Mouse (Mus musculus): ENCODE data around the gene 1700001P01Rik.

Gene 1700001P01Rik

DNA sequence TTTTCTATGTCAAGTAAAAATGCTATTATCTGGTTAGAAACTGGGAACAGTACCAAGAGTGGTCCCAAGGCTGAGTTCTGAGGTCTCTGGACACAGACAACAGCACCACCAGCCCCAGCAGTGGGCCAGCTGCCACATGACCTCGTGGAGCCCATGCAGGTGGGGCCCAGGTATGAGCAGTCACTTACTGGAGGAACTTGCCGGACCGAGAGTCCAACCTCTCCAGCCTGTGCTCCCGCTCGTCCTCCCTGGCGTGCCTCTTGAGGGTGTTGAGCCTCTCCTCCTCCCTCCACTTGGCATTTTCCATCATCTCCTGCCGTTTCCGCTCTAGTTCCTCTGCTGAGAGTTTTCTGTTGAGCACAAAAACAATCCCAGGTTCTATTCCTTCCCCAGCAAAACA is 27.9 kb downstream of the 1700001P01Rik start:
- no peak for TF ChIP-seq GATA4 (IDR thresholded peaks at IDR 0.05; ENCODE audit: insufficient replicate concordance, low read length)

DNA sequence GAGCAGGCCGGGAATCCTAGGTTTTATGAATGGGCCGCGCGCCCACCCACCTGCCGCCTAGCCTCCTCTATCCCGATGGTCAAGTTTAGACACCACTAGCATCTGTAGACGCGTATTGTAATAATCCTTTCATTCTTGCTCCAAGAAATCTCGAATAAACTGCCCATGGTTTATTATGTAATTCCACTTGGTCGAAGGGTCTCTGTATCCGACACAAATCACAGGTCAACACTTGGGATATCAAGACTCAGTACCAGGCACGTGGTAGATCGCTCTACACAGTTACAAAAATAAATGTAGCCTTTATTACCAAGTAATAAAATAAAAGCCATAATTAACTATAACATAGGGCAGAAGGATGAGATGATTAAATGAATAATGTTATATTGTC is 30.4 kb downstream of the 1700001P01Rik start:
- TF ChIP-seq GATA4 (IDR thresholded peaks at IDR 0.05; ENCODE audit: insufficient replicate concordance, low read length), result no peak

DNA sequence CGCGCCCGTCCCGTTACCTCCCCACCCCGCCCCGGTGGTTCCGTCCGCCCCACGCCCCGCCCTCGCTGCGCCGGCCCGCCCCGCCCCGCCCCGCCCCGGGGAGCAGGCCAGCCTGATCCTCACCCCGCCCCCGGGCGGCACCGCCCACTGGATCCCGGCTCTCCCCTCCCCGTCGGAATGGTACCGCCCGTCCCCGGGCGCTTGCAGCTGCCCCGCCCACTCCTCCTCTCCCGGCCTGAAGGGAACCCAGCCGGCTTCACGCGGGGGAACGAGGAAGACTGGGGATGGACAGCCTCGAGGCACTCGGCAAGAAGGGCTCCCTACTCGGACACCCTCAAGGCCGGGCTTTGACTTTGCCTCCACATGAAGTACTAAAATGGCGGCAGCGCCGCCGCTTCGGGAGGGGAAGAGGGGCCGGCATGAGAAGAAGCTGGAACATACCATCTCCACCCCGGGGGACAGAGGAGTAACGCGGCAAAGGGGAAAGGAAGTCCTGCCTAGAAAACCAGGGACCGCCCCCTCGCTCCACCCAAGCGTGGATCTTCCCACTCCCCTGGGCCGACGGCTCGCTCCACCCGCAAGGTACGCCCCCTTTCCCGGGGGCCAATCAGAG is 30.9 kb downstream of the 1700001P01Rik start:
- TF ChIP-seq GATA4 (IDR thresholded peaks at IDR 0.05; ENCODE audit: insufficient replicate concordance, low read length), result peak; percentile 21; the same call in 1 of the 2 replicates

DNA sequence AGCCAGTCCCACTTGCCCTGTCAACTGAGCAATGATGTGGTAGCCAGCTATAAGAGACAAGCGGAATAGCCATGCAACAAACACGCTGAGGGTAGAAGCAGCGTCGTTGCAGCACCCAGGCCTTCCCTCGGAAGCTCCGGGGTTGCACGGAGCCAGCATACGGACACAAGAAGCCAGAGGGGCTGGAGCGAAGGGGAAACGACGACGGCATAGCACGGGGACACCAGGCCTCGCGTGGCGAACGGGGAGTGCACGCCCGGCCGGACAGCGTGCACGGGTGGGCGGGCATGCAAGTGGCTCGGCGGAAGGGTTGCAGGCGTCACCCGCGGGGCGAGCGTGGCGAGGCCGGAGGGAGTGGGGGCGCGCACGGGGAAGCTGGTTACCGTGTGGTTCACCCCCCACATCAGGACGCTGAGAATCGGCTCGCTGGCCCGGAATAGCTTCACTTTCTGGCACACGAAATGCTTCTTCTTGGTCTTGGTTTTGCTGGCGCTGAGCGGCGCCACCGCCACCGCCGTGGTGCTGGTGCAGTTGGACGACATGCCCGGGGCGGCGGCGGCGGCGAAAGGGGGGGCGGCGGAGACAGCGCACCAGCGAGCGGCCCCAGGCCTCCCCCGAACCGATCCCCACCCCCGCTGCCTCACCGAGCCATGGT is 31.5 kb downstream of the 1700001P01Rik start, which contains the start of gene Pip4k2b:
TSS of gene Pip4k2b (minus strand) at position 642 of the 655 bp plus-strand sequence.
- TF ChIP-seq GATA4 (IDR thresholded peaks at IDR 0.05; ENCODE audit: insufficient replicate concordance, low read length), result no peak

DNA sequence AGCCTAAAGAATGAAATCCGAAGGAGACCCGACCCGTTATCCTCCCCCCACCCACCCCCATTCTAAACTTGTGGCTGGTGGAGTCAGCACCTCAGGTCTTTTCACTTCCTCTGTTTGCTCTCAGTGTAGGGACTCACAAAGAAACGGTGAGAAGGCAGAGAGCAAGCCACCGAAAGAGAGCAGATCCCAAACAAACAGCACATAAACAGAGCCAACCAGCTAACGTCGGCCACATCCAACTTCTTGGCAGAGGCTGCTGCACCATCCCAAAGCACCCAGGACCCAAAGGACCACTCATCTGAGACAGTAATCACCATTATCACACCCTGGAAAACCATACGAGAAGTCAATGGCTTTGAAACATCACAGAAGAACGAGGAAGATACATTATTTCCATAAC is 32.3 kb downstream of the 1700001P01Rik start:
- no peak for TF ChIP-seq GATA4 (IDR thresholded peaks at IDR 0.05; ENCODE audit: insufficient replicate concordance, low read length)

DNA sequence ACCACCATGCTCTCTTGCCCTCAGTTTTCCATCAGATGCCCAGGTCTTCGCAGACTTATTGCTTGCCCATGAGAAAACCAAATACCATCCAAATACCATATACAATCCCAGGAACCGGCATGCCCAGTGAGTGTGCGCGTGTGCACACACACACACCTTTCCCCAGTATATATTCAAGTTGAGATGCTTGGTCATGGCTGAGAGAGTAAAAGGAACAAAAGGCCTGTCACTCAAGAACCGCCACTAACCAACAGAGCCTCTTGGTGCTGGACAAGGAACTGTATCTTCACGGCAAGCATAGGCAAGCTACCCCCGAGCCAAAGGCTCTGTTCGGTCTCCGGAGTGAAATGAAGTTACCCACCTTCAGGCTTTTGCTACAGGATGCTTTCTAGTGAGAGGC is 33.1 kb downstream of the 1700001P01Rik start:
- no peak for TF ChIP-seq GATA4 (IDR thresholded peaks at IDR 0.05; ENCODE audit: insufficient replicate concordance, low read length)

DNA sequence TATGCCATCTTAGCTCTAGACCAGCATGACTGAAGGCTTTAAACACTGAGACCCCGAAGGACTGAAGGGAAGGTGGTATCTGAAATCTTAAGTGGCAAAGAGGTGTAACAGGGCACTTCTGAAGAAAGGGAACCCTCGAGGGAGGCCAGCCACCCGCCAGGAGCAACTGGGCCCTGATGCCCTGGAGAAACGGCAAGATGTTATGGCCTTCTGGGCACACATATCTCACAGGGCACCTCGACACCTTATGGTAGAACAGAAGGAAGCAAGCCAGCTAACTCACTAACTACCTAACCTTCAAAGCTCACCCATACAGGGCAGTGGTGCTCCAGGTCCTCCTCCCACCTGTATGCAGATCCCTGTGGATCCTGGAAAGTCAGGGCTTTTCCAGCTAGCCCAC is 33.6 kb downstream of the 1700001P01Rik start:
- no peak for TF ChIP-seq GATA4 (IDR thresholded peaks at IDR 0.05; ENCODE audit: insufficient replicate concordance, low read length)

DNA sequence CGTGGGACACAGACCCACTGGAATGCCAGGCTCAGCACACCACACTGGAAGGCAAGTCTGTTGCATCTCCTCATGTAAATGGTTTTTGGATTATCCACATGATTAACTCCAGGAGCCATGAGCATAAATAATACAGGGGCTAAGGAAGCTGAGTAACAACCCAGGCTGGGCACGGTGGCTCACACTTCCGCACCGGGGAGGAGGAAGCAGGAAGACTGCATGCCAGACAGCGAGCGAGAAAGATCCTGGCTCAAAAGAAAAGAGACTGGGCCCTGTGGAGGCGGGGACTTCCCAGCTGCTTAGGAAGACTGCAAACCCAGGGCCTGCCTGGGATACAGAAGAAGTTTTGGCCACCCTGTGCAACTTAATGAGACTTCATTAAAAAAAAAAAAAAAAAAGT is 35.5 kb downstream of the 1700001P01Rik start:
- no peak for TF ChIP-seq GATA4 (IDR thresholded peaks at IDR 0.05; ENCODE audit: insufficient replicate concordance, low read length)

DNA sequence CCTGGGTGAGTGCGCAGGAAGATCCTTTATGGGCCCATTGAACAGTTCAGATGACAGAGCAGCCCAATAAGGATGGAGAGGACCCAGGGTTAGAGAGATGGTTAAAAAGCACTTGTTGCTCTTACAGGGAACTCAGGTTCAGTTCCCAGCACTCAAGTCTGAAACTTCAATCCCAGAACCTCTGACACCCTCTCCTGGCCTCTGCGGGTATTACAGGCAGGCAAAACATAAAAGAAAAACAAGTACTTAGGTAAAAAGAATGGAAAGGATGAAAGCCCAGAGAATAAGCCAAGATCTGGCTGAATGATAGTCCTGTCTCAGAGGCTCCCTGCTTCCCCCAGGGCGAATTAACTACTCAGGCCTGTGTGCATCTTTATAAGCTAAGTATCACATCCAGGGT is 36.6 kb downstream of the 1700001P01Rik start:
- TF ChIP-seq GATA4 (IDR thresholded peaks at IDR 0.05; ENCODE audit: insufficient replicate concordance, low read length), result no peak

DNA sequence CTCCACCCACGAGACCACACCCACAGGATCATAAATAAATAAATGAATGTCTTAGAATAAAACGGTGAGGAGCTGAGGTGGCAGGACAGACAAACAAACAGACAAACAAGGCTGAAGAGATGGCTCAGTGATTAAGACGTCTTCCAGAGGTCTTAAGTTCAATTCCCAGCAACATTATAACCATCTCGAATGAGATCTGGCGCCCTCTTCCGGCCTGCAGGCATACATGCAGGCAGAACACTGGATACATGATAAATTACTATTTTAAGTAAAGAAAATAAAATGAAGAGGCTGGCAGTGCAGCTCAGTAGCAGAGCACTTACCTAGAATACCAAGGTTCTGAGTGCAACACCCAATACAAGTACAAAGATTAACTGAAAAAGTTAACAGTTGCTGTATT is 37.0 kb downstream of the 1700001P01Rik start:
- TF ChIP-seq GATA4 (IDR thresholded peaks at IDR 0.05; ENCODE audit: insufficient replicate concordance, low read length), result no peak

DNA sequence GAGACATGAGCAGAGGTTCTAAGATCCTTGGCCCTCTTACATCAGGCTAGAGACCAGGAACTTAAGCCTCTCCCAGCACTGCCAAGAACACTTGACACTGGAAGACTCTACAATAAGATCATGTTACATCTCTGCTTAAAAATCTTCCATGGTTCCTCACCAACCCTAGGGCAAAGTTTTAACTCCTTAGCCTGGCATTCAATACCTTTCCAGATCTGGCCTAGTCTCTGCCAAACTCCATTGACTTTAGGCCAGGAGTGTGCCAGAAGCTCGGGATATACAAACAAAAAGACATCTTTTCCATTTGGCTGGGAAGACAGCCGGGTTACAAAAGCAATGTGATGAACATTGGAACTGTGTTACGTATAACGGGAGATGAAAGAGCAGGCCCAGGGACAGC is 38.1 kb downstream of the 1700001P01Rik start:
- TF ChIP-seq GATA4 (IDR thresholded peaks at IDR 0.05; ENCODE audit: insufficient replicate concordance, low read length), result no peak

DNA sequence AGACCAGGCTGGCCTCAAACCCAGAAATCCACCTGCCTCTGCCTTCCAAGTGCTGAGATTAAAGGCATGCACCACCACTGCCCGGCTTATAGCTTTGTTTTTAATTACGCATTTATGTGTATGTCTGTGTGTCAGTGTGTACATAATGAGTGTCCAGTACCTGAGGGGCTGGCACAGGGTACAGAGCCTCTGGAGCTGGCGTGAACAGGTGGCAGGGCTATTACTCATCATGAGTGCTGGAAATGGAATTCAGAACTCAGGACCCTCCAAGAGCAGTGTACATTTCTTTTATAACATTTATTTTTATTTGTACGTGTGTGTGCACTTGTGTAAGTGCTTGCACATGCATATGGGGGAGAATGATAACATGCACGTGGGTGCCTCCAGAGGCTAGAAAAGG is 39.1 kb downstream of the 1700001P01Rik start:
- no peak for TF ChIP-seq GATA4 (IDR thresholded peaks at IDR 0.05; ENCODE audit: insufficient replicate concordance, low read length)

DNA sequence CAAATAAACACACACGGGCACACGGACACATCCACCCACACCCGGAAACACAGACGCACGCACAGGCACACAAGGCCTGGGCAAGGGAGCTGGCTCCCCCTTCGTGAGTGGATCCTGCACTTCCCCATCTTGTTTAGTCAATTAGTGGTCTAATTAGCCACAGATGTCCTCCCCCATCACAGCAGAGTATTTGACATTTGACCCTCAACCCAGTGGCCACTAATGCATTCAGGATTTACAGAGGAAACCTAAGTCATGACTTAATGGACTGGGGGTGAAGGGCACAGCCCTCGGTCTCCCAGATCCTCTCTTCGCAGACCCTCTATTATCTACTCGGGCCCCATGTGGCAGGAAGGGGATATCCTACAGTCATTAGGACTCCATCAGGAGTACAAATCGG is 42.0 kb downstream of the 1700001P01Rik start:
- no peak for TF ChIP-seq GATA4 (IDR thresholded peaks at IDR 0.05; ENCODE audit: insufficient replicate concordance, low read length)

DNA sequence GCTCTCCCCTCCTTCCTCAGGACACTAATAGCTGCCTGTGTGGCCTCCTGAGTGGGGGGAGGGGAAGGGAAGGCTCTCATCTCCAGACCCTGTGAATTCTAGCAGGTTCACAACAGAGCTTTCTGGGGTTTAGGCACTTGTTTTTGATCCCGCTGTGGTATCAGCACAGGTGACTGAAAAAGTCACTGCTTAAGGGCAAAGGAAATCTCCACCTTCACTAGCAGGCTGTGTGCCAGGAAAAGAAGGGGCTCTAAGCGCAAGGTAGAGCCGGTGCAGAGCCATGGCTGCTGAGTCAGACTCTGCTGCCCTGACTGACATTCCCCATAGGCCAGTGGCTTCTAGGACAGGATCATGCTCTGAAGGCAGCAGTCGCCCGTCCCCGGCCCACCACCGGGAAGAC is 47.0 kb downstream of the 1700001P01Rik start:
- TF ChIP-seq GATA4 (IDR thresholded peaks at IDR 0.05; ENCODE audit: insufficient replicate concordance, low read length), result no peak

DNA sequence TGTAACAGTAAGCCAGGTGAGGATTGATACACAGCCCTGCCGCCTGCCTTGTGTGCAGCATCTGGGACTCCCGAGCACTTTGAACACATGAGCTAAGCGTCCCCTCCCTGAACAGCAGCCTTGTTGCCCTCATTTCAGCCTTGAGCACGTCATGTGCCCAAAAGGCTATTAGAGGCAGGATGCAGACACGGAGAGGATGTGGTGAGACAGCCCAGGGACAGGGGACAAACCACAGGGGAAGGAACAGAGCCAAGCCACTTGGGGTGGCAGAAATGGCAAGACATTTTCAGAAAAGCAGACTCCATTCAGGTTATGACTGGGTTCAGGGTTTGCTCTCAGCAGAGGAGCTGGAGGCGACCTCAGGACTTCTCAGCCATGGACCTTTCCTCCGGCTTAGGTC is 47.4 kb downstream of the 1700001P01Rik start:
- no peak for TF ChIP-seq GATA4 (IDR thresholded peaks at IDR 0.05; ENCODE audit: insufficient replicate concordance, low read length)

DNA sequence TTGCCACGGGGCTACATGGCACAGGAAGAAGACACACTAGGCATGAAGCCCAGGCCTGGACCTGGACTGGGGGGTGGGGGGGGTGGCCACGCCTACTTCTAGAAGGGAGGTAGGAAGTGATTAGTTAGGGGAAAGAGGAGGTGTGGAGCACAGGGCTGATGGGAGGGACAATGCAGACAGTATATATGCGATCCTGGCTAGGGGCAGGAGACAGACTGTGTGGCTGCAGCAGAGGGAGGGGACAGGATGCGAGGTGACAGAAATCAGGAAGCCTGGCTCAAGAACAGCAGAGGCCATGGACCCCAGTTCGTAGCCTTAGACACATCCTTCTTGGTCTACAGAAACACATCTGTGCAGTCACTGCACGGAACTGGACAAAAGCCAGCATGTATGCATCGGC is 52.0 kb downstream of the 1700001P01Rik start:
- TF ChIP-seq GATA4 (IDR thresholded peaks at IDR 0.05; ENCODE audit: insufficient replicate concordance, low read length), result no peak
